Mouse (Mus musculus): Measurements from ENCODE around the gene Myo5a.

Myo5a gene

GRCm38 (mm10) chr9:75209246-75209645 is 138.4 kb downstream of the Myo5a start:
- DNase-seq = no peak

GRCm38 (mm10) chr9:75210269-75210668 is 139.5 kb downstream of the Myo5a start:
- no peak for DNase-seq

GRCm38 (mm10) chr9:75214743-75215413 is 144.1 kb downstream of the Myo5a start:
- DNase-seq = peak; percentile 65 to 72

- peak; percentile 14 to 37 for DNase-seq
Measured at GRCm38 (mm10) chr9:75219942-75220341, 149.1 kb downstream of the Myo5a start.

GRCm38 (mm10) chr9:75221420-75222287 is 150.8 kb downstream of the Myo5a start:
- peak in 1 of 2 experiments; percentile 4 for DNase-seq

- DNase-seq = peak in 1 of 2 experiments; percentile 40
Measured at GRCm38 (mm10) chr9:75231841-75232746, 161.3 kb downstream of the Myo5a start, which contains the start of gene Myo5c. TSS of gene Myo5c (plus strand) at chr9:75232020.

- DNase-seq = no peak
Measured at GRCm38 (mm10) chr9:75232860-75233259, 162.0 kb downstream of the Myo5a start.

GRCm38 (mm10) chr9:75234271-75234741 is 163.5 kb downstream of the Myo5a start:
- DNase-seq = no peak

- no peak for DNase-seq
Measured at GRCm38 (mm10) chr9:75234983-75235627, 164.3 kb downstream of the Myo5a start.

- DNase-seq = no peak
Measured at GRCm38 (mm10) chr9:75235696-75236095, 164.9 kb downstream of the Myo5a start.

GRCm38 (mm10) chr9:75236416-75237308 is 165.8 kb downstream of the Myo5a start:
- peak in 1 of 2 experiments; percentile 58 for DNase-seq

GRCm38 (mm10) chr9:75238179-75238578 is 167.4 kb downstream of the Myo5a start:
- no peak for DNase-seq

- DNase-seq = no peak
Measured at GRCm38 (mm10) chr9:75243052-75243451, 172.2 kb downstream of the Myo5a start.

- DNase-seq = peak; percentile 82 to 87
Measured at GRCm38 (mm10) chr9:75243730-75244406, 173.1 kb downstream of the Myo5a start.

- no peak for DNase-seq
Measured at GRCm38 (mm10) chr9:75244527-75244926, 173.7 kb downstream of the Myo5a start.

GRCm38 (mm10) chr9:75246080-75246930 is 175.5 kb downstream of the Myo5a start:
- no peak for DNase-seq

GRCm38 (mm10) chr9:75247870-75248269 is 177.1 kb downstream of the Myo5a start:
- no peak for DNase-seq

- DNase-seq = no peak
Measured at GRCm38 (mm10) chr9:75248359-75248758, 177.5 kb downstream of the Myo5a start.

GRCm38 (mm10) chr9:75248874-75249273 is 178.1 kb downstream of the Myo5a start:
- no peak for DNase-seq
